Mouse (Mus musculus) heart, embryonic 10.5 days (tissue): ENCODE results near the gene Il17rb. TPM values are rescaled to one million over a fixed set of nuclear protein-coding genes. Genes with fewer than 3 reads are reported as not detected.

Experiments
- DNase-seq: peaks from one replicate; pipeline ENCODE4 v3.0.0-alpha.2; 2017; ENCODE audit warnings: low spot score
- H3K27ac ChIP-seq: fragments of 300-500 bp; sonication (generic); 2 replicates; pipeline ENCODE4 v1.5.1; 2016; ENCODE audit warnings: mild to moderate bottlenecking
- H3K27me3 ChIP-seq: fragments of 300-500 bp; sonication (generic); 2 replicates; pipeline ENCODE4 v1.6.1; 2016; ENCODE audit warnings: mild to moderate bottlenecking; ENCODE audit not compliant: poor library complexity, insufficient read depth, severe bottlenecking
- H3K36me3 ChIP-seq: fragments of 300-500 bp; sonication (generic); 2 replicates; pipeline ENCODE4 v1.6.1; 2016; ENCODE audit warnings: mild to moderate bottlenecking, moderate library complexity
- H3K4me1 ChIP-seq: fragments of 300-500 bp; sonication (generic); 2 replicates; pipeline ENCODE4 v1.6.1; 2016; ENCODE audit warnings: mild to moderate bottlenecking
- H3K4me3 ChIP-seq: fragments of 300-500 bp; sonication (generic); 2 replicates; pipeline ENCODE4 v1.5.1; 2016; ENCODE audit warnings: mild to moderate bottlenecking, moderate library complexity
- H3K9me3 ChIP-seq: fragments of 300-500 bp; sonication (generic); 2 replicates; pipeline ENCODE4 v1.6.1; 2016; ENCODE audit warnings: mild to moderate bottlenecking, moderate library complexity
- WGBS: fragments of 180-500 bp; shearing (Covaris S2); methylation state at CpG from one replicate; pipeline ENCODE4 v1.1.7; 2016; 5-methylcytosine and 5-hydroxymethylcytosine counted together
- microRNA-seq: library from miRNA; unstranded; fragments of <30 nt; microRNA quantifications from one replicate; pipeline ENCODE4, GENCODE M21; 2017
- polyA plus RNA-seq: library from polyadenylated mRNA; unstranded; fragments of >200 nt; fragmentation: Nextera tagmentation; extraction: Ambion mirVana; gene quantifications from 2 replicates; pipeline ENCODE4 v1.2.1, GENCODE M21; 2016

Il17rb gene
- polyA plus RNA-seq, 1 experiment from 2014 or later: 0.69 TPM

DNA sequence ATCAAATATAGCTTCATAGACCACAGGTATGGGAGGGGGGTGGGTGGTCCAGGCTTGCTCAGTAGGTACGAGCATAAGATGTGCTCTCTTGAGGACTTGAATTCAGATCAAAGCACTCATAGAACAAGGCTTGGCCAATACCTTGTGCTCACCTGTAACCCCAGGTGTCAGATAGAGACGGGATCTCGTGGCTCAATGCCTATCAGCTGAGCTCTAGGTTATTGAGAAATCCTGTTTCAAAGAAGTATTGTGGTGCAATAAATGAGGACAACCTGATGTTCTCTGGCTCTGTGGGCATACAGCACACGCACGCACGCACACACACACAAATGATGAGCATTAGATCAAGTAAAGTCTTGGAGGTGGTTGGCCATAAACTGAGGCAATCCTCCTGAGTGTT, 31.8 kb downstream of the Il17rb start:
- 93% methylated on average over 6 of the region's 6 CpGs for WGBS
- H3K4me3 ChIP-seq: no peak overlapping the region
- no peak overlapping the region for H3K27ac ChIP-seq
- no peaks in the 10 kb centered on the region for H3K9me3 ChIP-seq
- peaks cover 10% of the 10 kb centered on the region for H3K4me1 ChIP-seq
- H3K36me3 ChIP-seq: peaks cover 73% of the 10 kb centered on the region
- DNase-seq: no peak
- H3K27me3 ChIP-seq: no peaks in the 10 kb centered on the region

DNA sequence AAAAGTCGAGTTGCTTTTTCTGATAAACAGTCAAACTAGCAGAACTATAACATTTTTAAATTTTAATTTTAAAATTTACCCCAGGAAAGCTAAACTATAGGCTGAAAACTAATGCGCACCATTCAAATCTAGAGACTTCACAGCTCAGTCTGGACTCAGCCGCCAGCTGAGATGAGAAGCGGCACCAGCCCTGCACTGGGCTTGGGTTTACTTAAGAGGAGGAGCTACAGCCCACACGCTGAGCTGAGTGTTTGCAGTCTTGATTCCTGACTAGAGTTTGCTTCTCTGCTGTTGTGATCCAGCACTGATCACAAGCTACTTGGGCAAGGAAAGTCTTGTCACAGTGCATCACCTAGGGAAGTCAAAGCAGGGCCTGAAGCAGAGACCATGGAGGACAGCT, 36.7 kb downstream of the Il17rb start:
- H3K36me3 ChIP-seq: peaks cover 70% of the 10 kb centered on the region
- peaks cover 13% of the 10 kb centered on the region for H3K4me1 ChIP-seq
- no peak overlapping the region for H3K4me3 ChIP-seq
- H3K27me3 ChIP-seq: no peaks in the 10 kb centered on the region
- WGBS: 82% methylated on average over 5 of the region's 5 CpGs
- H3K9me3 ChIP-seq: no peaks in the 10 kb centered on the region
- no peak overlapping the region for H3K27ac ChIP-seq
- no peak for DNase-seq

DNA sequence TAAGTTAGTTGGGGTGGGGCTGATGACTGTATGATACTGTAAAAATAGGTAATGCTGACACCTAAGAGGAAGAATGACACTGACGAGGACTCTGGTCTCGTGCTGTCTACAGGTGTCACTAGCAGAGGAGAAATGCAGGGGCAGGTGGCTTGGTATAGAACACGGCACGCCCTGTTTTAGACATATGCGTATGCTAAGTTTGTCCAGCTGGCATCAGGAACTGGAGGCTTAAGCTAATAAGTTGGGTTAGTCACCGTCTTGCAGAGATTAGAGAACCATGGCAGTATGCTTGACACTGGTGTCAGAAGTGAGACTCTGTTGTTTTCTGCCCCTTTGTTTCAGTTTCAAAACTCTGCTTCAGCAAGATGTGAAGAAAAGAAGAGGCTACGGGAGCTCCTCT, 37.2 kb downstream of the Il17rb start:
- Histone ChIP-seq H3K27ac (no peak overlapping the region), H3K4me3 (no peak overlapping the region), H3K27me3 (no peaks in the 10 kb centered on the region), H3K4me1 (peaks cover 13% of the 10 kb centered on the region), H3K36me3 (peaks cover 66% of the 10 kb centered on the region), H3K9me3 (no peaks in the 10 kb centered on the region)
- WGBS: 92% methylated on average over 7 of the region's 7 CpGs
- DNase-seq: no peak

DNA sequence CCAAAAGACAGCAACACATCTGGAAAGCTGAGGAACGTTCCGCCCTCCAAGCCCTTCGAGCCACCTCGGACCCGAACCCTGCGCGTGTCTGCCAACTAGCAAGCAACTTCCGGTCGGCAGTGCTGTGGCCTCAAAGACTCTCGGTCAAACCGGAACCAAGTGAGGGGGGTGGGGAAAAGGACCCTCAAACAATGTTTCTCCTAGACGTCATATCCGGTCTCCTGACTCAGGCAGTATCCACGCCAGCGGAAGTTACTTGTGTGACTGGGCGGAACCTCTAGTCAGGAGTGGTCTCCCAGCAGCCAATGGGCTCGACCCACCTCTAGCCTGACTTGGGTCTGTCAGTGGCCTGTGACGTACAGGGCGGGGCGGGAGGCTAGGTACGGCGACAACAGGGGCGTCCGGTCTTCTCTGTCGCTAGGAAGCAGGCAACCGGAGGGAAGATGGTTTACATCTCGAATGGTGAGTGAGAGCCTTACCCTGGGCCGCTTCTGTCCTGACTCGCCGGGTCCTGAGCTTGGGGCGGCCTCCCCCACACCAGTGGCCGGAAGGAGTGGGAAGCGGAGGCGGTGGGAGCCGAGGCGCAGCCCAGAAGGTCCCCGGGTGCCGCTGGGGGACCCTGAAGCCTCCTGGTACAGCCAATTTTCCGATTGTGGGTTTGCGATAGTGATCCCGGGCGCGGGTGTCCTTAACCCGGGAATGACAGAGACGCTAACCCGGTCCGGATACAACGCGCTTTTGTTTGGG, 40.4 kb downstream of the Il17rb start, which contains the start of gene Selenok:
Gene Selenok (plus strand): TSS at position 234 of the 747 bp plus-strand sequence.
- Histone ChIP-seq H3K27ac (peak within 1 kb of the TSS; percentile 93), H3K9me3 (no peaks in the 10 kb centered on the region), H3K36me3 (peaks cover 36% of the 10 kb centered on the region), H3K4me1 (peaks cover 13% of the 10 kb centered on the region), H3K27me3 (no peaks in the 10 kb centered on the region), H3K4me3 (peak within 1 kb of the TSS; percentile 96)
- WGBS: under 1% methylated on average over 49 of the region's 49 CpGs
- peak; percentile 100 for DNase-seq

- DNase-seq: no peak
- peaks cover 29% of the 10 kb centered on the region for H3K36me3 ChIP-seq
- peaks cover 13% of the 10 kb centered on the region for H3K4me1 ChIP-seq
- H3K4me3 ChIP-seq: peak overlapping the region; percentile 96
- no peaks in the 10 kb centered on the region for H3K9me3 ChIP-seq
- WGBS: 61% methylated on average over 7 of the region's 7 CpGs
- peak overlapping the region; percentile 93 for H3K27ac ChIP-seq
- H3K27me3 ChIP-seq: no peaks in the 10 kb centered on the region
These were observed 41.1 kb downstream of the Il17rb start for GRCm38 (mm10) chr14:29967611-29968010.

- Histone ChIP-seq H3K27ac (no peak overlapping the region), H3K9me3 (no peaks in the 10 kb centered on the region), H3K27me3 (no peaks in the 10 kb centered on the region), H3K4me3 (no peak overlapping the region), H3K36me3 (no peaks in the 10 kb centered on the region), H3K4me1 (no peaks in the 10 kb centered on the region)
- no peak for DNase-seq
These were observed 51.3 kb downstream of the Il17rb start for GRCm38 (mm10) chr14:29957393-29957792.

- no peak for DNase-seq
- Histone ChIP-seq H3K9me3 (no peaks in the 10 kb centered on the region), H3K36me3 (no peaks in the 10 kb centered on the region), H3K27me3 (no peaks in the 10 kb centered on the region), H3K27ac (no peak overlapping the region), H3K4me1 (no peaks in the 10 kb centered on the region), H3K4me3 (no peak overlapping the region)
- 73% methylated on average over 4 of the region's 4 CpGs for WGBS
These were observed 57.9 kb downstream of the Il17rb start for GRCm38 (mm10) chr14:29950805-29951204.

DNA sequence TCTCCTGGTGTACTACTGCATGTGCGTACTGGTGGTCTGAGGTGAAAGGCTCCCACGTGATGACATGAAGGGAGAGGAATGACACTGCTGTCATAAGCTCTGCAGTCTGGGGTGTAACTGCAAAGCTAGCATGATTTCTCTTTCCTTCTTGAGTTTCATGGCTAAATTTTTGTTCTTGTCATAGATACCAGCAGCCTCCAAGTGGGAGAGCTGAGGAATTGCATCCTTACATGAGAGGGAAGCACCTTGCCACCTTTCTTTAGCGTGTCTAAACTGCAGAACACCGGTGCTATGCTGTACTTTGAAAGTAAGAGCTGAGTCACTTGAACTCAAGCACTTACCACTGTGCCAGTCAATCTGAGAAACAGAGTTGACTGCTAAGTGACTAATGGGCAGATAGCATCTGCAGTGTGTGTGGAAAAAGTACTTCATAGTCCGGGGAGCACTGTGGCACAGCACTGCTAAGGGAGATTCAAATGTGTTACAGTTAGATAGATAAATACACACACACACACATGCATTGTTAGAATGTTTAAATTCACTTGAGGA, 61.9 kb downstream of the Il17rb start:
- H3K36me3 ChIP-seq: no peaks in the 10 kb centered on the region
- H3K27ac ChIP-seq: no peak overlapping the region
- H3K9me3 ChIP-seq: no peaks in the 10 kb centered on the region
- H3K4me1 ChIP-seq: no peaks in the 10 kb centered on the region
- H3K4me3 ChIP-seq: no peak overlapping the region
- WGBS: 56% methylated on average over 5 of the region's 5 CpGs
- peaks cover 2% of the 10 kb centered on the region; the same call in 1 of the 2 replicates for H3K27me3 ChIP-seq
- DNase-seq: no peak

Small RNA genes within 50 kb of the gene (microRNA-seq; reads per million reads assigned to microRNA genes)
- not detected for gene Mir6947

Other genes with a start within 250 kb of the Il17rb start
- gene Selenok, start 40.6 kb downstream of the Il17rb start, polyA plus RNA-seq: 201 and 231 TPM in 2 replicates
- 62.4 and 65.1 TPM in 2 replicates for gene Actr8, start 30.6 kb downstream of the Il17rb start, polyA plus RNA-seq
- gene Chdh, start 127 bp upstream of the Il17rb start, polyA plus RNA-seq: 0.30 and 0.34 TPM in 2 replicates